Mouse (Mus musculus) limb, embryonic 14.5 days (tissue): ENCODE measurements around the gene Rcc2. TPM values are rescaled to one million over a fixed set of nuclear protein-coding genes. Genes with fewer than 3 reads are reported as not detected.

Experiments used
- ATAC-seq: fragments of 200-750 bp; cut with Nextera tagmentation; 2 replicates; pipeline ENCODE4 v1.8.0; 2017; ENCODE audit warnings: low read depth, moderate number of reproducible peaks, moderate TSS enrichment; ENCODE audit not compliant: low FRiP score
- DNase-seq: peaks from one replicate; pipeline ENCODE4 v3.0.0-alpha.2; 2015; ENCODE audit warnings: low spot score
- H3K27ac ChIP-seq: fragments of 300-500 bp; sonication (generic); replicated peaks from 2 replicates; pipeline ENCODE4 v1.5.1; 2014; ENCODE audit warnings: low read depth, mild to moderate bottlenecking, low read length, moderate library complexity, mixed read lengths
- H3K27me3 ChIP-seq: fragments of 300-500 bp; sonication (generic); 2 replicates; pipeline ENCODE4 v1.6.1; 2014; ENCODE audit warnings: low read length, mixed read lengths; ENCODE audit not compliant: control insufficient read depth, insufficient read depth
- H3K36me3 ChIP-seq: fragments of 300-500 bp; sonication (generic); 2 replicates; pipeline ENCODE4 v1.6.1; 2014; ENCODE audit warnings: mild to moderate bottlenecking, low read length, moderate library complexity, mixed read lengths; ENCODE audit not compliant: control insufficient read depth, insufficient read depth
- H3K4me1 ChIP-seq: fragments of 300-500 bp; sonication (generic); 2 replicates; pipeline ENCODE4 v1.6.1; 2014; ENCODE audit warnings: antibody characterized with exemption, low read length, mixed read lengths; ENCODE audit not compliant: control insufficient read depth, insufficient read depth
- H3K4me2 ChIP-seq: fragments of 300-500 bp; sonication (generic); replicated peaks from 2 replicates; pipeline ENCODE4 v1.6.1; 2014; ENCODE audit warnings: low read depth, mild to moderate bottlenecking, low read length, moderate library complexity; ENCODE audit not compliant: severe bottlenecking
- H3K4me3 ChIP-seq: fragments of 300-500 bp; sonication (generic); replicated peaks from 2 replicates; pipeline ENCODE4 v1.5.1; 2014; ENCODE audit warnings: low read length
- H3K9ac ChIP-seq: fragments of 300-500 bp; sonication (generic); 2 replicates; pipeline ENCODE4 v1.6.1; 2014; ENCODE audit warnings: mild to moderate bottlenecking, low read depth, low read length, moderate library complexity; ENCODE audit not compliant: severe bottlenecking
- H3K9me3 ChIP-seq: fragments of 300-500 bp; sonication (generic); 2 replicates; pipeline ENCODE4 v1.6.1; 2016; ENCODE audit warnings: low read length; ENCODE audit not compliant: control insufficient read depth
- POLR2A ChIP-seq: fragments of 200-500 bp; IDR thresholded peaks from 2 replicates; pipeline ENCODE4 v1.8.0; 2012; ENCODE audit warnings: inconsistent platforms, mild to moderate bottlenecking, moderate library complexity, borderline replicate concordance; ENCODE audit not compliant: insufficient read depth, insufficient read length; ENCODE audit errors: extremely low read depth
- WGBS: fragments of 180-500 bp; shearing (Covaris S2); extraction: QIAGEN DNeasy Blood & Tissue Kit; methylation state at CpG from one replicate; pipeline ENCODE4 v1.1.7; 2014; 5-methylcytosine and 5-hydroxymethylcytosine counted together
- polyA plus RNA-seq, 2 experiments: library from polyadenylated mRNA; depleted of rRNA in 1 of 2; stranded (reverse) in 1 of 2; unstranded in 1 of 2; fragments of >200 nt; fragmentation: Nextera tagmentation in 1 of 2; extraction: Ambion mirVana in 1 of 2; gene quantifications; 2 replicates each; pipeline versions ENCODE4 v1.2.1 to v1.2.3; 2012 to 2014

Rcc2 gene
- polyA plus RNA-seq, 2 experiments: 47.8 to 119 TPM

DNA sequence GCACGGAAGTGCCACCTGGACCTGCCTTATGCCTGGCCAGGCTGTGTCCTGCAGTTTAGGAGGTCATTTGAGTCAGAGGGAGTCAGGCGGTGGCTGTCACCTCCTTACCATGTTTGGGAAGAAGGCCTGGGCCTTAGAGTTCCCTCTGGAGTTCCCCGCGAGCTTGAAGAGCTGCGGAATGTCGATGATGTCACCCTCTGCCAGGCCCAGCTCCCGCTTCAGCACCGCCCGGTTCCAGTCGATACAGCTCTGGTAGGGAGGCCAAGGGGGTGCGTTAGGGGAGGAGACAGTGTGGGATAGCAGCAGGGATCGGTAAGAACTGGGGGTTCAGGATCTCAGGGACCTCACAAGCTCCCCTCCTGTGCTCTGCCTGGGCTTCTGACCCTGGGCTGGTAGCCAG is 47.6 kb downstream of the Rcc2 start:
- Histone ChIP-seq H3K4me2 (no peak overlapping the region), H3K36me3 (no peaks in the 10 kb centered on the region), H3K27ac (no peak overlapping the region), H3K9me3 (no peaks in the 10 kb centered on the region), H3K4me3 (no peak overlapping the region), H3K27me3 (no peaks in the 10 kb centered on the region), H3K4me1 (peaks cover 4% of the 10 kb centered on the region; the same call in 1 of the 2 replicates), H3K9ac (0 out of 2 replicates have a peak overlapping the region, but pooled peaks have one; percentile 2)
- peak; percentile 16 for DNase-seq
- 16% methylated on average over 12 of the region's 12 CpGs for WGBS
- TF ChIP-seq POLR2A: no peak
- ATAC-seq: no peak

DNA sequence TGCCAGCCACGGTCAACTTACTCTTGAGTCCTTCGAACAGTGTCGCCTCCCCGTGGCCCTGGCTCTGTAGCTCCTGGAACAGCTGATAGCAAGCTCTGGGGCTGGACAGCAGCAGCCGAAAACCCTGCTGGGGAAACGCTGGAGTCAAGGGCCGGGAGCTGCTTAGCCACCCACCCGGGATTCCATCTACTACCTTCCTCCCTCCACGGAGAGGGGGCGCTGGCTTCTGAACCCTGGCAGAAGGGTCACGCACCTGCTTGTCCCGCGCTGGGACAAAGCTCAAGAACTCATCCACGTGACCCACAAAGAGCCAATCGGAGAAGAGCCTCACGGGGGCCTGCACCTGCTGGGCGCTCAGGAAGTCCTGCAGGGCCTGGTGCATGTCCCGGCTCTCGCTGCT is 50.0 kb downstream of the Rcc2 start:
- TF ChIP-seq POLR2A: no peak
- H3K4me2 ChIP-seq: no peak overlapping the region

GRCm38 (mm10) chr4:140753366-140753765 is 53.0 kb downstream of the Rcc2 start:
- WGBS: 53% methylated on average over 7 of the region's 7 CpGs
- no peak for TF ChIP-seq POLR2A
- ATAC-seq (no peak), DNase-seq (no peak)
- Histone ChIP-seq H3K4me1 (no peaks in the 10 kb centered on the region), H3K36me3 (no peaks in the 10 kb centered on the region), H3K9ac (no peak overlapping the region), H3K27ac (no peak overlapping the region), H3K27me3 (no peaks in the 10 kb centered on the region), H3K9me3 (no peaks in the 10 kb centered on the region), H3K4me2 (no peak overlapping the region), H3K4me3 (no peak overlapping the region)

More for the DNA sequence above, 50.0 kb downstream of the Rcc2 start:
- no peaks in the 10 kb centered on the region for H3K36me3 ChIP-seq
- no peaks in the 10 kb centered on the region for H3K9me3 ChIP-seq
- 11% methylated on average over 19 of the region's 19 CpGs for WGBS
- ATAC-seq (no peak), DNase-seq (no peak)
- H3K4me3 ChIP-seq: no peak overlapping the region
- H3K9ac ChIP-seq: no peak overlapping the region
- H3K27ac ChIP-seq: no peak overlapping the region
- H3K4me1 ChIP-seq: peaks cover 4% of the 10 kb centered on the region; the same call in 1 of the 2 replicates
- no peaks in the 10 kb centered on the region for H3K27me3 ChIP-seq

GRCm38 (mm10) chr4:140755811-140756210 is 55.5 kb downstream of the Rcc2 start:
- Histone ChIP-seq H3K27ac (no peak overlapping the region), H3K27me3 (no peaks in the 10 kb centered on the region), H3K4me2 (no peak overlapping the region), H3K36me3 (no peaks in the 10 kb centered on the region), H3K4me1 (no peaks in the 10 kb centered on the region), H3K9ac (no peak overlapping the region), H3K4me3 (no peak overlapping the region), H3K9me3 (no peaks in the 10 kb centered on the region)
- ATAC-seq (no peak), DNase-seq (no peak)
- no peak for TF ChIP-seq POLR2A
- 77% methylated on average over 3 of the region's 3 CpGs for WGBS

DNA sequence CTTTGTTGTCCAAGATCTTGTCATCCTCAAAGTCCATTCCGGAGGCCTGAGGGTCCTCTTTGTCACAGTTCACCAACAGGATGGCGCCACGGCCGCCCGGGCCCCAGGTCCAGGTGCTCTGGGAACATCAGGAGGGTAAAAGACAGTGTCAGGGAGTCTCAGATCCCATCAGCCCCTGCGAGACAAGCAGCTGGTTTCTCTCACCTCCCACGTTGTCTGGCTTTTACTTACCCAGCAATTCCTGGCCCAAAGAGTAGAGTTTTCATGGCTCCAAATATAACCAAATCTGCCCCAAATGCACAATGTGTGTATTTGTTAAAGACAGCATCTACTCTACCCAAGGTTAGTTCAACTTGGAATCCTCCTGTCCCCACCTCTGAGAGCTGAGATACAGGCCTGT is 61.3 kb downstream of the Rcc2 start:
- Histone ChIP-seq H3K4me2 (no peak overlapping the region), H3K4me3 (no peak overlapping the region), H3K27me3 (no peaks in the 10 kb centered on the region), H3K9ac (no peak overlapping the region), H3K4me1 (no peaks in the 10 kb centered on the region), H3K36me3 (no peaks in the 10 kb centered on the region), H3K27ac (no peak overlapping the region), H3K9me3 (no peaks in the 10 kb centered on the region)
- no peak for ATAC-seq
- no peak for DNase-seq
- WGBS: 79% methylated on average over 7 of the region's 7 CpGs
- no peak for TF ChIP-seq POLR2A

DNA sequence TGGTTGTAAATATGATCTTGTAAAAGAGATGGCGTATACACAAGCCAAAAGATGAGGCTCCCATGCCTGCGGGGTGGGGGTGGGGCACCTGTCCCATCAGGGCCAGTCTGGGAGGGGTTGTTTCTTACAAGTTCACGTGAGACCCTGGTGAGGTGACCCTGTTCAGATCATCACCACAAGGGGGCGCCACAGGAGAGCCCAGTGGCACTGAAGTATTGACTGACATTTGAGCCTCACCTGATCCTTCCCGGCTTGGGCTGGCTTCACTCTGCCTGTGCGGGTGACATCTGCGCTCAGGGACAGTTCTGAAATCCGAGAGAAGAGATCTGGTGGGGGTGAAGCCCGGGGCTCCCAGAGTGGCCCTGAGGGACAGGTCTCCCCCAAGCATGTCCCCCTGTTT is 62.8 kb downstream of the Rcc2 start:
- Histone ChIP-seq H3K4me1 (no peaks in the 10 kb centered on the region), H3K27ac (no peak overlapping the region), H3K27me3 (no peaks in the 10 kb centered on the region), H3K9me3 (no peaks in the 10 kb centered on the region), H3K36me3 (no peaks in the 10 kb centered on the region), H3K4me2 (no peak overlapping the region), H3K4me3 (no peak overlapping the region), H3K9ac (no peak overlapping the region)
- 9% methylated on average over 9 of the region's 9 CpGs for WGBS
- no peak for TF ChIP-seq POLR2A
- no peak for ATAC-seq
- peak; percentile 50 for DNase-seq
